Comparison of ENCODE assay signal across 15 mouse cellular contexts in the genomic region with DNA sequence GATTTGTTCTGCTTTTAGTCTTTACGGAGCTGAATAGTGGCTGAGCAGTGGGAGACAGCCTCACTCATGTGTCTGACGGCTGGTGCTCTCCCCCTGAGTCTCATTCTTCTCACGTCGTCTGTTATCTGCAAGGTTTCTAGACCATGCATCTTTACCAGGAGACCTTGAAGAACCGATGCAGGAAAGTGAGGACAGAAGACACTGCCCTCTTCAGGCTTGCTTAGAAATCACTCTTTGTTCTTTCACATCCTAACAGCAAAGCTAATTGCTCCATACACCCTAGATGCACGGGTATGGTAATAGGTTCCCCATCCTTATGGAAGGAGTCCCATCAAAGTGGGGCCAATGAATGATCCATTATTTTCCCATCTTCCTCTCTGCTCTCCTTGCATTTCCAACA.
DNase-seq lines count a peak whose midpoint lies in the region; TF ChIP-seq lines count a peak whose summit lies in the region.
"Had no signal": no experiment of that assay in that cellular context is flagged by ENCODE, and none has a peak within 500 bp of the region (broad histone marks: within the 10 kb centered on the region; RNA-seq: fewer than 3 reads in every experiment).

No protein-coding gene starts in this region.

- H3K27me3 ChIP-seq in kidney, adult 2 months (replicated peaks; ENCODE audit: control insufficient read depth, insufficient read depth, low read length), result no peaks in the 10 kb centered on the region
- H3K27me3 ChIP-seq in testis, adult 2 months (ENCODE audit: control insufficient read depth, insufficient read depth, low read length), result no peaks in the 10 kb centered on the region
- H3K27me3 ChIP-seq in splenic B cell, adult 2 months (ENCODE audit: control insufficient read depth, insufficient read depth, low read length, poor library complexity, severe bottlenecking), result no peaks in the 10 kb centered on the region

- H3K4me1 ChIP-seq in kidney, adult 2 months (ENCODE audit: control insufficient read depth, insufficient read depth, low read length), result peaks cover 3% of the 10 kb centered on the region; the same call in 1 of the 2 replicates
- peaks cover 16% of the 10 kb centered on the region for H3K4me1 ChIP-seq in testis, adult 2 months (ENCODE audit: control insufficient read depth, insufficient read depth, low read length)
- H3K4me1 ChIP-seq: megakaryocyte, embryonic 14.5 days had no signal

- TF ChIP-seq POLR2A in kidney, adult 2 months (IDR thresholded peaks at IDR 0.05; ENCODE audit: low read depth, low read length), result no peak
- TF ChIP-seq POLR2A in testis, adult 2 months (IDR thresholded peaks at IDR 0.05; ENCODE audit: control insufficient read depth, low read depth, low read length), result no peak

- no peak overlapping the region for H3K27ac ChIP-seq in kidney, adult 2 months (ENCODE audit: insufficient read depth, low read depth, low read length)
- H3K27ac ChIP-seq in testis, adult 2 months (ENCODE audit: control insufficient read depth, insufficient read depth, low read depth, low read length), result no peak overlapping the region

- no peak for DNase-seq in kidney, adult 2 months
- no peak for DNase-seq in kidney, postnatal 25 days
- DNase-seq in testis, postnatal 14 days (ENCODE audit: low spot score), result no peak
- DNase-seq in R1 (ENCODE audit: low read depth, low spot score), result peak; percentile 62
- peak; percentile 10 for DNase-seq in splenic B cell, adult 2 months (ENCODE audit: low read depth, low spot score)
- no peak for DNase-seq in cerebellum, adult 18-20 months
- no peak for DNase-seq in layer of hippocampus, postnatal 10 days (ENCODE audit: low spot score in 2 of 2)
- DNase-seq: cerebellum, postnatal 36 days; heart, adult 11 months; heart, postnatal 14 days; kidney, adult 9 months; layer of hippocampus, adult 9-11 months had no signal

- 0 out of 2 replicates have a peak, but pooled peaks have one; percentile 4 for TF ChIP-seq CTCF in kidney, adult 2 months (conservative IDR thresholded peaks at IDR 0.05; ENCODE audit: insufficient read depth, insufficient read length, low read depth, low read length)
- no peak for TF ChIP-seq CTCF in testis, adult 2 months (IDR thresholded peaks at IDR 0.05; ENCODE audit: control insufficient read depth, insufficient read depth, insufficient replicate concordance, low read depth, low read length)

- no peak overlapping the region for H3K4me3 ChIP-seq in kidney, adult 2 months (ENCODE audit: insufficient read depth, low read depth, low read length)
- peak overlapping the region; percentile 40; the same call in 1 of the 2 replicates for H3K4me3 ChIP-seq in testis, adult 2 months (ENCODE audit: control insufficient read depth, low read depth, low read length)
- H3K4me3 ChIP-seq: megakaryocyte, embryonic 14.5 days had no signal

- no peaks in the 10 kb centered on the region for H3K36me3 ChIP-seq in kidney, adult 2 months (ENCODE audit: control insufficient read depth, insufficient read depth, low read length)
- H3K36me3 ChIP-seq in testis, adult 2 months (ENCODE audit: control insufficient read depth, insufficient read depth, low read length), result no peaks in the 10 kb centered on the region
- no peaks in the 10 kb centered on the region for H3K36me3 ChIP-seq in splenic B cell, adult 2 months (ENCODE audit: control insufficient read depth, insufficient read depth, low read length, poor library complexity, severe bottlenecking)
- H3K36me3 ChIP-seq: G1E had no signal

- WGBS in kidney, adult 2 months, result 63% methylated on average over 6 of the region's 6 CpGs

Comparison
In these comparisons a context has a peak if more than half of its experiments do, and no peak if none do; other contexts are left out.
1. DNase-seq: peak in R1 (single experiment) and splenic B cell, adult 2 months (single experiment); none in kidney, adult 2 months (single experiment), kidney, postnatal 25 days (0 of 2), testis, postnatal 14 days (single experiment), cerebellum, adult 18-20 months (0 of 2) and layer of hippocampus, postnatal 10 days (0 of 2).